Mouse (Mus musculus) left cerebral cortex, adult 2 months (tissue): Measurements from ENCODE around the gene Phf12. TPM values are rescaled to one million over a fixed set of nuclear protein-coding genes. Genes with fewer than 3 reads are reported as not detected.
"Not testable (repeated sequence)": the region's sequence is repeated elsewhere in the genome, so short reads cannot be mapped to it uniquely, and the experiment has no call there.

Source experiments
- DNase-seq, 2 experiments: peaks; one replicate each; pipeline ENCODE4 v3.0.0; 2021 to 2022; ENCODE audit warnings: low spot score in 2 of 2, mixed read lengths in 1 of 2; ENCODE audit errors: extremely low spot score in 1 of 2
- H3K27ac ChIP-seq: fragments of 200-600 bp; 2 replicates; pipeline ENCODE4 v1.8.1; 2022
- H3K4me3 ChIP-seq: fragments of 200-600 bp; 2 replicates; pipeline ENCODE4 v1.8.1; 2022
- CTCF ChIP-seq: fragments of 200-600 bp; IDR thresholded peaks from 2 replicates; pipeline ENCODE4 v1.8.1; 2022; ENCODE audit warnings: antibody characterized with exemption, mild to moderate bottlenecking, moderate library complexity
- intact Hi-C: fragments of 180-260 bp; cut with DNase I; formaldehyde crosslinking; loops from one replicate; pipeline ENCODE4 v1.15.1; 2025
- total RNA-seq, 2 experiments: library from RNA; stranded (reverse); gene quantifications; 2 replicates each; pipeline ENCODE4 v1.2.3; 2021

Phf12 gene
- total RNA-seq, 2 experiments from 2014 or later = 58.9 to 59.2 TPM

GRCm38 (mm10) chr11:78033931-78034617 lies 51.5 kb downstream of the Phf12 start:
- no peak for DNase-seq
- intact Hi-C loops = loop anchor here (5.0 kb wide), 1 partner anchor 47 kb away; no protein-coding TSS in a partner anchor
- no peak for TF ChIP-seq CTCF
- Histone ChIP-seq H3K27ac (no peak overlapping the region), H3K4me3 (no peak overlapping the region)

GRCm38 (mm10) chr11:78036791-78037190 lies 54.2 kb downstream of the Phf12 start:
- intact Hi-C loops = loop anchor here (5.0 kb wide), 1 partner anchor 141 kb away; the partner anchor contains the start of genes Nek8 and Tlcd1
- H3K27ac ChIP-seq = no peak overlapping the region
- DNase-seq = no peak
- no peak for TF ChIP-seq CTCF
- no peak overlapping the region for H3K4me3 ChIP-seq

GRCm38 (mm10) chr11:78037831-78038752 lies 55.5 kb downstream of the Phf12 start, which contains the start of gene Flot2:
Gene Flot2 (plus strand): TSS chr11:78037931.
- DNase-seq = peak; percentile 40 to 53
- intact Hi-C loops = loop anchor here (5.0 kb wide), 1 partner anchor 139 kb away; the partner anchor contains the start of genes Nek8 and Tlcd1
- peak; percentile 22 for TF ChIP-seq CTCF
- Histone ChIP-seq H3K27ac (peak within 1 kb of the TSS; percentile 89), H3K4me3 (peak within 1 kb of the TSS; percentile 98)

GRCm38 (mm10) chr11:78040878-78041277 lies 58.3 kb downstream of the Phf12 start:
- H3K27ac ChIP-seq = no peak overlapping the region
- intact Hi-C loops = no loop called here
- no peak overlapping the region for H3K4me3 ChIP-seq
- peak; percentile 34 for TF ChIP-seq CTCF
- no peak for DNase-seq

- peak; percentile 4 for TF ChIP-seq CTCF
- H3K4me3 ChIP-seq, H3K27ac ChIP-seq, DNase-seq, intact Hi-C loops: not testable (repeated sequence)
These were observed 59.8 kb downstream of the Phf12 start for GRCm38 (mm10) chr11:78042290-78042870.

- no peak overlapping the region for H3K4me3 ChIP-seq
- no peak for TF ChIP-seq CTCF
- intact Hi-C loops = no loop called here
- H3K27ac ChIP-seq = 0 out of 2 replicates have a peak overlapping the region, but pooled peaks have one; percentile 1
- DNase-seq = peak; percentile 29 to 36
These were observed 62.3 kb downstream of the Phf12 start for GRCm38 (mm10) chr11:78044758-78045251.

- H3K4me3 ChIP-seq, H3K27ac ChIP-seq, intact Hi-C loops, DNase-seq: not testable (repeated sequence)
These were observed 66.1 kb downstream of the Phf12 start for GRCm38 (mm10) chr11:78048637-78049036.

GRCm38 (mm10) chr11:78053078-78053477 lies 70.5 kb downstream of the Phf12 start:
- DNase-seq = no peak
- H3K27ac ChIP-seq = no peak overlapping the region
- TF ChIP-seq CTCF = no peak
- no peak overlapping the region for H3K4me3 ChIP-seq
- intact Hi-C loops = no loop called here

GRCm38 (mm10) chr11:78056946-78057345 lies 74.4 kb downstream of the Phf12 start:
- Histone ChIP-seq H3K27ac (no peak overlapping the region), H3K4me3 (no peak overlapping the region)
- intact Hi-C loops = no loop called here
- TF ChIP-seq CTCF = no peak
- DNase-seq = no peak

- peak; percentile 75 for TF ChIP-seq CTCF
- intact Hi-C loops = loop anchor here (1.0 kb wide), 1 partner anchor 117 kb away; no protein-coding TSS in a partner anchor
- H3K4me3 ChIP-seq = no peak overlapping the region
- DNase-seq = peak; percentile 47 to 50
- H3K27ac ChIP-seq = no peak overlapping the region
These were observed 77.5 kb downstream of the Phf12 start for GRCm38 (mm10) chr11:78059833-78060757.
